Mouse (Mus musculus): Measurements from ENCODE around the gene Mex3b.

DNA sequence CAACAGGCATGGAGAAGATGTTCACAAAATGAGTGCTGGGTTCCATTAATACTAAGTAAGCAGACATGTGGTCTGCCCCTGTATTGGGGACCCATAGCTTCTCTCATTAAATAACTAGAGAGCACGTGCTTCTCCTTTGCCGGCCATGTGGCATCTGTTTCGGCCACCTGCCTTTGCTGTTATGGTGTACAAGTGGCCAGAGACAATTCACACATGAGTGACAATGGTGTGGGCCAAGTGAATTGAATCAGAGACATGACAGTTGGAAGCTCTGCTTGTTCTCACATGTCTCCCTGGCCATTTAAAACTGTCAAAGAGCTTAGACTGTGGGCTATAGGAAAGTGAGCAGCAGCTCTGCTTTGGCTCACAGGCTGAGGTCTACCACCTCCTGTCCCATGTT, 37.6 kb upstream of the Mex3b start:
- TF ChIP-seq POLR2A (IDR thresholded peaks at IDR 0.05; ENCODE audit: insufficient read depth, low read depth, low read length) (no peak), CTCF (IDR thresholded peaks at IDR 0.05; ENCODE audit: insufficient read depth, low read depth, low read length) (no peak)
